Mouse (Mus musculus): ENCODE measurements at regions not wholly inside any gene's neighbourhood (a gene's known extent, or its start where the extent isn't known, plus 50 kb on each side); places are given as distances from the start of the nearest gene placed in this dataset.

- TF ChIP-seq CTCF (IDR thresholded peaks at IDR 0.05 in 2 of 3, conservative IDR thresholded peaks at IDR 0.05 in 1 of 3; ENCODE audit: control insufficient read depth in 1 of 3, insufficient read depth in 1 of 3, low read depth in 2 of 3, low read length in 3 of 3, poor library complexity in 1 of 3, severe bottlenecking in 1 of 3) (no peak), TAL1 (IDR thresholded peaks at IDR 0.05; ENCODE audit: low read length) (no peak), JUND (IDR thresholded peaks at IDR 0.05; ENCODE audit: low read depth, low read length) (no peak), USF2 (IDR thresholded peaks at IDR 0.05; ENCODE audit: borderline replicate concordance in 1 of 2, insufficient read depth in 1 of 2, low read depth in 1 of 2, low read length in 2 of 2) (no peak), EP300 (IDR thresholded peaks at IDR 0.05; ENCODE audit: low read depth in 1 of 2, low read length in 2 of 2) (no peak), USF1 (IDR thresholded peaks at IDR 0.05; ENCODE audit: low read depth, low read length) (no peak), ELF1 (IDR thresholded peaks at IDR 0.05; ENCODE audit: low read depth, low read length) (no peak), ZKSCAN1 (IDR thresholded peaks at IDR 0.05; ENCODE audit: low read depth, low read length) (no peak), SIN3A (IDR thresholded peaks at IDR 0.05; ENCODE audit: low read length) (no peak), POLR2A (IDR thresholded peaks at IDR 0.05; ENCODE audit: control insufficient read depth in 1 of 2, insufficient read depth in 1 of 2, low read depth in 1 of 2, low read length in 2 of 2, poor library complexity in 1 of 2) (no peak), GATA1 (IDR thresholded peaks at IDR 0.05; ENCODE audit: low read depth, low read length) (no peak), ZNF384 (IDR thresholded peaks at IDR 0.05; ENCODE audit: low read depth, low read length) (no peak)
Observed at GRCm38 (mm10) chr19:25937343-25937742, 265.1 kb downstream of the Dmrt2 start.
